Mouse (Mus musculus) CD4-positive, CD25-positive, alpha-beta regulatory T cell, adult 4 months (primary cell): ENCODE measurements at regions not wholly inside any gene's neighbourhood (a gene's known extent, or its start where the extent isn't known, plus 50 kb on each side); places are given as distances from the start of the nearest gene placed in this dataset.

Experiments used
- ATAC-seq: one replicate; pipeline ENCODE4 v1.8.0; 2017

DNA sequence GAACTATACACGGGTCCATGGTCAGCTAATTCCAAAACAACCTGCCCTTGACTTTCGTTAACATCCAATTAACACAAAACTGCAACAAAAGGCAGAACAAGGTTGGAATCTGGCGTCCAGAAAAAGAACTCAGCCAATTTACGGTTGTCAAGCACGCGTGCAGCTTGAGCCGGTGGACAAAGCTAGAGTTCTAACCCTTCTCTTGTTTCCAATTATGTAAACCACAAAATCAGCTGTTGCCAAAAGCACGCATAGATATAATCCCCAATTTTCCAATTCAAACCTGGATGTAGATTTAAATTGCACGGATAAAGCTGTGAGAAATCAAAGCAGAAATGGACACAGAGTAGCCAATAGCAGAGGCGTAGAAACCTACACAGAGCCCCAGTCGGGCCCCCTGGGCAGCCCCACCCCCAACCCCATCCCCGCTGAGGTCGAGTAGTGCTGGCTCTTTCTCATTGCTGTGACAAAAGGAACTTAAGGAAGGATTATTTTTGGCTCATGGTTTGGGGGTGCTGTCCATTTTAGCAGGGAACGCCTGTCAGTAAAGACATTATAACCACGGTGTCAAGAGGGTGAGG is 149.0 kb upstream of the Jarid2 start:
- ATAC-seq, result no peak

DNA sequence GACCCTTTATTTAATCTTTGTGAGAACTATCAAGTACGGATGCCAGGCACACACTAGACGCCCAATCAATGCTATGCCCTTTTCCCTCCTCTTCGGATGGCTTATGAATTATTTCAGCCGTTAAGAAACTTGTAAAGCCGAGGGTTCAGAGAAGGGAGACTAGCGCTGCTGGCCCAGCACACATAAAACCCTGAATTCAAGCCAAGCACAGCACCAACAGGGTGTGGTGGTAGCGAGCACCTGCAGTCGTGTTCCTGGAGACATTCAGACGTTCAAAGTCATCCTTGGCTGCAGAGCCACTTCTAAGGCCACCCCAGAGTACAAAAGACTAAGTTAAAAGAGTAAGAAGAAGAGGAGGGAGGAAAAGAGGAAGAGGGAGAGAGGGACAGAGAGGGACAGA is 148.5 kb upstream of the Jarid2 start:
- no peak for ATAC-seq

DNA sequence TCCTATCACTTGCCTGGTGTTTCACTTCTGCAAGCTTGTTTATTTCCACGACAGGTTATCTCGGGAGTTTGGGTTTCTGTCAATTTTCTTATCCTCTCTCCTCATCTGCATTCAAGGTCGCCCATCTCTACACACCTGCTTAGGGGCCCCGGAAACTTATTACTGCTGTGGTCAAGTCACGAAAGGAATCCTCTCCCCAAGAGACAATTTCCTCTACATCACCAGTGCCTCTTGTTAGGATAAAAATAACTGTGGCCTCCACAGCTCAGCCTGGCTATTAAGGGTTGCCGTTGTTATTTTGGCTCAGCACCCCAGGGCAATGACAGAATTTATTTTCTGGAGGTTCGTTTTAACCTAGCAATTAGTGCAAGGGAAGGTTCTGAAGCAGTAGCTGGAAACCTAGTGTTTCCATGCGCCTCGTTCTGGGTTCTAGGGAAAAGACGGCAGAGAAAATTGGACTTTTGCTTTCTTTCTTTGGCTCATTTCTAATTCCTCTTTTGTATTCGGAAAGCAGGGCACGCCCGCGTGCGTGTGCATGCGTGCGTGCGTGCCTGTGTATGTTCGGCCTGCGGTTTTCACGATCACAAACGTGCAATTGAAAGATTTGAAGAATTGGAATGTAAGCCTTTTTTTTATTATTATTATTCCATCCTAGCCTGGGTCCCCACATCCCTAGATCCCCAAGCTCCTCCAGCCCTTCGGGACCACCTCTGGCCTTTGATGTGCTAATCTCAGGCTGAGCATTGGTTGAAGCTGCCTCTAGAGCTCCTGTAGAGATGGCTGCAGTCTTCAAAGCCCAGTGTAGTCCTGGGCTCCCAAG is 147.1 kb upstream of the Jarid2 start:
- ATAC-seq, result no peak

DNA sequence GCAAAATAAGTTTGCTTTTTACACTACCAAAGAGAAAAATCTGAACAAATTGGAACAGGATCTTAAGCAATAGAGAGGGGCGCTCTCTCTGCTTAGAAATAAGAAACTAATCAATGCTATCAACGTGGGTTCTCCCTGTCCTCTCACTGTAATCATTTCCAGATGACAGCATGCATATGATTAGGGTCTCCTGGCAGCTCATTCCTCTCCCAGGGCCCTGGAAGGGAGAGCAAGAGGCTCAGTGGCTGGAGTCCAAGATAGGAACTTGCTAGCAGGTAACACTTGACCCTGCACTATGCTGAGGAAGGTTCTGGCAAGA is 146.5 kb upstream of the Jarid2 start:
- no peak for ATAC-seq

DNA sequence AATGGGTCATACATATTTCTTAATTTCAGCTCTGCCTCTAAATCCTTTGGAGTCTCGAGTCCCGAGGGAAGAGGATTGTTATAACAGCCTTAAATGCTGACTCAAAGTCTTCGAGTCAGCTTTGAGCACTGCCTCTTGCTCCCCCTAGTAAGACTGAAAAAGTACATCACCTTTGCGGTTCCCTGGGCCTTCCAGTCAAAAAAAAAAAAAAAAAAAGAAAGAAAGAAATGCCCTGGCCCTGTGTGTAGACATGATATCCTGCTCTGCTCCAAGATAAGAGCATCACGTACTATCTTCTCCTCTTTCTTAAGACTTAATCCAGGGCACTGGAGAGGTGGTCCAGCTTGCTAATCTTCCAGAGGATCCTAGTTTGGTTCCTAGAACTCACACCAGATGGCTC is 145.7 kb upstream of the Jarid2 start:
- no peak for ATAC-seq

DNA sequence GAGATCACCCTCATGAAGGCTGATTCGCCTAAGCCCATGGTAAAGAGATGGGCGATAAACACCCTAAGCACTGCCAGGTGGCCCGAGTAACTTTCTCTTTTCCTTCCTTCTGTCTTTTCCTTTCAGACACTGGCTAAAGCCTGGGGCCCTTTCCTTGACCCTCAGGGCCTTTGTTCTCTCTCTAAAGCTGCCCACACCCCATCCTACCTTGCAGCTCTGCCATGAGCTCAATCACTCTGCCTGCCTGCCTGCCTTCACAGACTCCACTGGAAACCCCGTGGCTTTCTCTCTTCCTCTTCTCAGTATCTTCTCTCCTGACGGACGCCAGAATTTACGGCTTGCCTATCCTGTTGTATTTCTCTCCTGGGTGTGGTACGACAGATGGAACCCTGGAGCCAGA is 145.1 kb upstream of the Jarid2 start:
- no peak for ATAC-seq

DNA sequence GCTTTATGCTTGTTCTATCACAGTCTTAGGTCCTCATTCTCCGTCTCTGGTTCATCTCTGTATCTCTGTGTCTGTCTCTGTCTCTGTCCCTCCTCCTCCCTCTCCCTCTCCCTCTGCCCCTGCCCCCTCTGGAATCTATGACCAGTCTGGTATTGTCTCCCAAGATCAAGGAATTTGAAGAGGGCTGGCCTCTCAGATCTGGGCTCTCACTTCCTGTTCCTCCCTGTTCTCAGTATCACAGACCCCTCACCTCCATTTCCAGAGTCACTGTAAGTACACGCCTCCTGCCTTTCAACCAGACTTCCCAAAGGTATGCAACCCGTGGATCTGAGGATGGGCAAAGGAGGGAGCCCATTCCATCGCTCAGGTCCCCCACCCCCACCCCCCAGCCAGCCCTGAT is 144.7 kb upstream of the Jarid2 start:
- no peak for ATAC-seq

DNA sequence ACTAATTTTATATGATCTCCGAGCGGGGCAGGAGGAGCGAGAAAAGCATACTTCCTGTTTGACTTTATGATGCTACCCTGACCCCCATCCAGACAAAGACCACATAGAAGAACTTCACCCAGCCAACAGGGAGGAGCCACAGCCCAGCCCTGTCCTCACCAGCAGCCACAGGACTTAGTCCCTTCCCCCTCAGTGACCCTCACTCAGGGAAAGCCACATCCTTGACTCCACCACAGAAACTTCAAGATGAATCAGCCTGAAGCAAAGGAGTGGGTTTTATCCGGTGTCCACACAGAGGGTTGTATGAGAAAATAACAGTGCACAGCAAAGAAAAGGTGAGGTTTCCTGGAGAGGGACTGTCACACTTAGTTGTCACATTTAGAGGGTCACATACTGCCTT is 141.4 kb upstream of the Jarid2 start:
- ATAC-seq, result peak; percentile 51

DNA sequence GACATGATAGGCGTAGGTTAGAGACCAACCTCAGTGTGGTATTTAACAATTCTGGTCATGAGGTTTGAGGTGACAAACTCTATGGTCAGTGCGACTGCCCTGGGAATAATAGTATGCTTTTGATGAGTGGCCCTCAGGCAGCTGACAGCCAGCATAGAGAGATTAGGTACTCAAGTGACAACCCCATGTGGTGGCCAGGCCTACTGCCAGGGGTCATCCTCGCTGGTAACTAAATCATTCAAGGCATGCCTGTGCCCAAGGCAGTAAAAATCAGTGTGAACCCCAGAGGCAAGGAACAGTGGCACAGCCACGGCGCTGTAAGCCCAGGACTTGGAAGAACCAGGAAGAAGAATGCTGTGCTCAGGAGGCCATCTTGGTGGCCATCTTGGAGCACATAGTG is 134.6 kb upstream of the Jarid2 start:
- no peak for ATAC-seq

DNA sequence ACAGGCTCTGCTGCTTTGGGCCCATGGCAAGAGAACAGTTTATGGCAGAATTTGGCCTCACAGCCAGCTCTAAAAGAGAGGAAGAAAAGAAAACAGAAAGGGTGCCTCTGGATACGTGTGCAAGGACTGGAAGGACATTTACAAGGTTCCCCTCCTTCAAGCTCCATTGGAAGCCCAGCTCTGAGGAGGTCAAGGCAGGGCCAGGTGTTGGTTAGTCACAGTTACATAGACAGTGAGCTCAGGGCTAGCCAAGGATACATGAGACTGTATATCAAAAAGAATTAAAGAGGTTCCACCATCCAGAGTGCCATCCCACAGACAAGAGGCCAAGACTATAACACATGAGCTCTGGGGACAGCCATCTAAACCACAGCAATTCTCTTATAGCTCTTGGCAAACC is 131.6 kb upstream of the Jarid2 start:
- ATAC-seq, result no peak

DNA sequence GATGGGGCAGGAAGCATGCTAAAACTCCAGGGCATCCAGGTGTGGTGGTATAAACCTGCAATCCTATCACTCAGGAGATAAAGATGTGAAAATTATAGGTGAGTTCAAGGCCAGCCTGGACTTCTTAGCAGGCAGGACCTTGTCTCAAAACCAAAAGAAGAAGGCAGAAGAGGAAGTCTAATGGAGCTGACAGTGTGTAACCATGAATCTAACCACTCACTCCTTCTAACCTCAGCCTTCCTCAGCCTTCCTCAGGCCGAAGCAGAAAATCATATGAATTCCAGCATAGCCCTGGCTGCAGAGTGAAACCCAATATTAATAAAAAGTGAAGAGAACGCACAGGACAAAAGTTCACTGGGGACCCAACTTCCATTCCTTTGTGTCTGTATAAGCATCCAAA is 128.2 kb upstream of the Jarid2 start:
- no peak for ATAC-seq

DNA sequence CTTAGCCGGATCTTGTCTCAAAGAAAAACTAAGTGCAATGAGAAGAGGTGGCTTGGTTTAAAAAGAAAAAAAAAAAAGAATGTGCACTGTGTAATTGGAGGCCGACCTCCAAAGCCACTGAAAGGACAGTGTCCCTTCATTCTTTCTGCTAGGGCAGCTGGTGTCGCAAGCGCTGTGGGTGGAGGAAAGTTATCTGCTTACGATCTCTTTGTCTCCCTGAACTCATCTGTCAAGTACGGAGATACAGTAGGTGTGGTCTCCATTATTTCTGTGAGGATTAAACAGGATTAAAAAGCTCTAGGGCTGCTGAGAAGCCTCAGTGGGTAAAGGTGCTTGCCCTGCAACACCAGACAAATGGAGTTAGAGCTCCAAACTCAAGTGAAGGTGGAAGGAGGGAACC is 126.6 kb upstream of the Jarid2 start:
- ATAC-seq, result no peak

DNA sequence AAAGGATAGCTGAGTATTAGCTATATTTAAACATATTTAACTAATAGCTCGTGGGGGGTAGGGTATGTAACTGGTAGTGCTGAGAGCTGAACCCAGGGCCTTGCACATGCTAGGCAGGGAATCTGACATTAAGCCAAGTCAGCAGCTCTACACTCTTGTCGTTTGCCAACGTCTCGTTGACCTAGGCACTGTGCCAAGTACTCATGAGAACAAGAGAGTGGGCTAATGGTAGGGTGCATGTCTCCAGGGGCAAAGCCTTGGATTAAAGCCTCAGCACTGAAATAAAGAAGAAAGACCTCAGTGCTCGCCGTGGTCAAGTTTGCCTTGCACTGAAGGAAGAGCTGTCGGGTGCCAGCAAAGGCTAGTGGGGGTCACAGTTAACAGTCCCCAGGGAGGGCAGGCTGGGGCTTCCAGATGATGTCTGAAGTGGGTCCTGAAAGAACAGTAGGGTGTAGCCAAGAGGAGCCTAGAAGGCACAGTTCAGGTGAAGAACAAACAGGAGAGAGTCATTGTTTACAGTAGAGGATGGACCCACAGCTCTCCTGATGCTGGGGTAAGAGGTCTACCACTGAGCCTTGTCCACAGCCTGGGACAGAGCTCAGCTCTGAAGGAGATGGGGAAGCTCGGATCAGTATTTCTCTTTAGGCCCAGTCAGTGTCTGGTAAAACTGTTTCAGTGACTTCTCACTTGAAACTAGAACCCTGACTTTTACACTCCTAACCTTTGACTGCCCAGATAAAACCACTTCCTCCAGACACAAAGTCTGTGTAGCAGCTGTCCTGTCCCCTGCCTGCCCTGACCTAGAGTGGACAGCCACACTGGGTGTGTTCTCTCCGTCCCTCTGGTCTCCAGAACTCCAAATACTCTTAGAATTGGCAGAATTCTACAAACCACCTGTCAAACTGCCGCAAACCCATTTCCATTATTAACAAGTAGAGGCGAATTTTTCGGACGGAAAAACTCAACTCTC is 121.7 kb upstream of the Jarid2 start:
- ATAC-seq, result no peak

DNA sequence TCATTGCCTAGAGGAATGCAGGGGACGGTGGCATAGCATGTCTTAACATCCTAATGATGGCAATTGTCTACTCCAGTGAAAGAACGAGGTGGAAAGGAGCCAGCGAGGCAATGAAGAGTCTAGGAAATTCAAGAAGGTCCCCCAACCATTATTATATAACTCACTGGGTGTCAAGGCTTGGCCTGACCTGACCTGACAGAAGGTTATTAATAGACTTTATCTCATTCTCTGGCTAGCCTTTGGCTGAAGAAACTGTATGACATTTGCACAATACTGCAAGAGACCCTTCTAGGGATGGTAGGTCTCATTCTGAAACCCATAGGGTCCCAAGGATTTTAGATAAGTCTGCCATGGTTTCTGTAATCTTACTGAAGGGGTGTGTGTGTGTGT is 121.0 kb upstream of the Jarid2 start:
- ATAC-seq, result no peak

DNA sequence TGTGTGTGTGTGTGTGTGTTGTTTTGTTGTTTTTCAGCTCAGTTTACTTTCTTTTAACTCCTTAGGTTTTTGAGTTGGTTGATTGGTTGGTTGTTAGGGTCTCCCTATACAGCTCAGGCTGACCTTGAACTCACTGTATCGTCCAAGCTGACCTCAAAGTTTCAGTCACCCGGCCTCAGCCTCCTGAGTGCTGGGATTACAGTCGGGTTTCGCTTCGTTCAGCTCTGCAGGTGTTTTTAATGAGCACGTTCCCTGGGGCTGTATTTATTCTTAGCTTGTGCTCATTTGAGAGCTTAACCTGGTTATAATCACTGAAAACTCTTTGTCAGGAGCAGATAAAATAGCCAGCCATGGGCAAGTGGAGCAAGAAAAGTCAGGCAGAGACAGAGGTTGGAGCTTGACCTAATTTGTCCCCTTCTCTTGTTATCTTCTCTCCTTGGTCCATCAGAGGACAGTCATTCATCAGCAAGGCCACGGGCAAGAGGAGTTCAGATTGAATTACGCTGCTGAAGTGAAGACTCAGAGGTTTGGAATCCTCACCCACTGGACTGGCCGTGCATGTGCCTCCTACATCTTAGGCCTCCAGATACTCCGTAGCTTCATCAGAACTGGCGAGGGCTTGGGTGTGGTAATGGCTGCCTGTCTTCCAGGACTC is 120.5 kb upstream of the Jarid2 start:
- no peak for ATAC-seq

DNA sequence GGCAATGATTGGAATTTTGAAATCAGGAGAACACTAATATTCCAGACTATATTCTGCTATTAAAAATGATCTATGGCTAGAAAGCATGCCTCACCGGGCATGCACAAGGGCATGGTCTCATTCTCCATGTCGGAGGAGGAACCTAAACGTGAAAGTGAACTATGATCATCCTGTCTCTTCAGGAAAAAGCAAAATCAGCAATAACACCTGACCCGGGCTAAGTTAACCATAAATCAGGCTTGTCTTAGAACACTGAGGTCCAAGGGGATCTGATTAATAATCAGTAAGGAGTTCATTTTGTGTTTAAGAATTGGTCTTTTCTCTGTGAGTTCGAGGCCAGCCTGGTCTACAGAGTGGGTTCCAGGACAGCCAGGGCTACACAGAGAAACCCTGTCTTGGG is 119.7 kb upstream of the Jarid2 start:
- no peak for ATAC-seq

DNA sequence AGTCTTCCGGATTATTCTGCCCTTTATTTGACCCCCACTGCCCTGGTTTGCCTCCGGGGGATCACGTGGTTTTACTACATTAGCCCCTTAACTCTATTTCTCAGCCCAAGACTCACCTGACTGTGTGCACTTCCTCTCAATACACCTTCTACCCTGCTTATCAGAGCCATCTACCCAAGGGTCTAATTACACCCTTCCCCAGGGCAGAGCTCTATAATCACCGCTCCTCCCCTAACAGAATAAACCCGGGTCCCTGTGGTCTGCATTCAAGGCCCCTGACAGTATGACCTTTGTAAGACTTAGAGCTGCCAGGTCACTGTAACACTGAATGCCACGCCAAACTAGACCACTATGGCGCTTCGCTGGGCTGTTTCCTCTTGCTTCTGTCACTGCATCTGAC is 113.6 kb upstream of the Jarid2 start:
- ATAC-seq, result no peak

DNA sequence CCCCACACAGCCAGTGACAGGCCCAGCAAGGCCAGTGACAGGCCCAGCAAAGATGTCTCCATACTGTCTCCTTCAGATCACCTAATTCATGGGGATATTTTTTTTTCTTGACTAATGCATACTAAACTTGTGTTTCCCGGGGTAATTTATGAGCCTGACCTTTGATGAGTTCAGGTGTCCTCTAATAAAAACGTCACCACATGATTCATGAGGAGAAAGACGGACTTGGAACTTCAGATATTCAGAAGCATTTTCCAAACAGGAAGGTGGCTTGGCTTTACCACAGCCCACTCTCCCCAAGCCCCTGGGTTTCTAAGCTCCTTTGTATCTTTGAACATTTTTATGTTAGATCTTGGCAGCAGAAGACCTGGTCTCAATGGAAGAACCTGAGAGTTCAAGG is 110.9 kb upstream of the Jarid2 start:
- no peak for ATAC-seq

DNA sequence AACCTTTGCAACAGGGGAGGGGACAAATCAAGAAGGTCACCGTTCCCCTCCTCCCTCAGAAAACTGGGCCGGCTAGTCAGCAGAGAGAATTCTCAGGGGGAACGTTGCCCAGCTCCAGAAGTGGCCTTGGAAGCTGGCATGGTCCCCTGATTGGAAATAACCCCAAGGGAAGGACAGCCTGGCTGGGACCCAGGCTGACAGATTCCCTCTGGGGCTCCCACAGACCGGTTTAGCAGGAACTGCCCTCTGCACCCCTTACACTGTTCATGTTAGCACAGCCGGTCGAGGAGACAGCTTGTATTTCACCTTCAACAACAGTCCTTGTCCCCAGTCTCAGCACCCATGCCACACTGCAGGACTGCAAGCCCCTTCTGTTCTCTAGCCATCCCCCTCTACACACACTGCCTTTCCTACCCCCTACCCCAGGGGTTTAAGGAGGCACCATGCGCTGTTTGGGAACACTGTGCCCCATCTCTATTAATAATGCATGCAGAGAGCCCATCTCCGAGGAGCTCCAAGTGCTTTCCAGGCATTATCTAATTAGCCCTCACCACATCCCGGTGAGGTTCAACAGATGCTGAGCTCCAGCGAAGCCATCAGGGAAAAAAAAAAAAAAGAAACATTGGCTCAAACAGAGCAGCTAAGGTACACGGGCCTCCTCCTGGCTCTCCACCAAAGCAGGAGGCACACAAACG is 106.5 kb upstream of the Jarid2 start:
- ATAC-seq, result no peak

DNA sequence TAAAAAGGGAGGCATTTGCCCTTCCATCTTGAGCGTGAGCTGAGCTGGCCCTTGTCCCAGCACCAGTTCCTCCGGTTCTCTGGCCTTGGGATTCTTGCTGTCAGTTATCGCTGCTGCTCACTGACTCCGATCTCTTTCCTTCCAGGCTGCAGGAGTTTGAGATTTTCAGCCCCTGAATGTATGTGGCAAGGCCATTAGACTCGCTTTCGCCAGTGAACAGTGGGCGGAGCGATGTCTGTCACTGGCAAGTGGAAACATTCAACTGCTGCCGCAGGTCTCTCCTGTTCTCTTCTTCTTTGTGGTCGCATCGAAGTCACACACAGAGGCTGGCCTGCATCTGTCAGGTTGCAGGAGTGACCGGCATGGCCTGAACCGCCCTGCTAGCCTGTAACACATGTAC is 104.6 kb upstream of the Jarid2 start:
- no peak for ATAC-seq

DNA sequence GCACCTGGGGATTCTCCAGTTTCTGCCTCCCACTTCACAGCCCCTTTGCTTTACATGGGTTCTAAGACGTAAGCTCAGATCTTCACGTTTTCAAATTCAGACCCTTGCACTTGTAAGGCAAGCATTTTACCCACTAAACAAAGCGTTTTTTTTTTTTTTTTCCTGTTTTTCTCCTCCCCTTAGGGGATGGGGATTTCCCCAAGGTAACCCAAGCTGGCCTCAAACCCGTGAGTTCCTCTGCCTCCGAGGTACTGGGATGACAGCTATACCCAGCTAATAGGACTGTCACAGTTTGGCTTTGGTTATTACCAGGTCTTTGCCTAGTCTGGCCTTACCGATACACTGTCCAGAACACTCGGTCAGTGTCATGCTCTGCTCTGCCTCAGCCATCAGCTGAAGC is 103.5 kb upstream of the Jarid2 start:
- ATAC-seq, result peak; percentile 56

DNA sequence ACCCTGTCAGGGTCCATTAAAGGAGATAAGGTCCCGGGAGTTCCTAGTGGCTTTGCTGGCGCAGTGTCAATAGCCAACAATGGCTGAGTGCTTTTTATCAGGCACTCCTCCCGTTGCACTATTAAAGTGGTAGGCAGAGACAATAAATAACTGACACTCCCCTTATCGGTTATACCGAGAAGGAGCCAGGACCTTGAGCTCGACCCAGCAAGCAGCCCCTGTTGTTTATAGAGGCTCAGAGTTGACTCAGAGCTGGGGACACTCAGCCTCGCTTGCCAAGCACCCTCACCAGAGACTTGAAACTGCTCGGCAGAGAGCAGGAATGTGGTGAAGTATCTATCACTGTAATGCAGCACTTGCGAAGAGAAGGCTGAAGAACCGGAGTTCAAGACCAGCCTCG is 102.5 kb upstream of the Jarid2 start:
- no peak for ATAC-seq

DNA sequence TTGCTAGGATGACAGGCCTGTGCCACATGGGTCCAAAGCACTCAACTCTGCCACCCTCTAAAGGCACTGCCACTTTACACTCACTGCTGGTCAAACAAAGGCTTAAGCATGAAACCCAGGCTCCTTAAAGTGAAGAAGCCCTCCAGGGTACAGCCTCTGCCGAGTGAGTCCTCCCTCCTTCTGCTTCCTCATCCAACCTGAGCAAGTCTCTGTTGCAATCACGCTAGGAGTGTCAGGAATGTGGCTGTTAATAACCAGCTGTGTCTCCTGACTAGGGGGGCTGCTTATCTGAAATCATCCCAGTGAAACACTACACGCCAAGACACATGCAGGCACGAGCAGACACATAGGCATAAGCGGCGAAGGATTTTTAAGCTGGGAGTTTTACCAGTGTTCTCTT is 99.2 kb upstream of the Jarid2 start:
- no peak for ATAC-seq
